Mouse (Mus musculus) midbrain, embryonic 12.5 days (tissue): ENCODE measurements around the gene Crtc3. TPM values are rescaled to one million over a fixed set of nuclear protein-coding genes. Genes with fewer than 3 reads are reported as not detected.

Source experiments
- ATAC-seq: fragments of 200-750 bp; cut with Nextera tagmentation; 2 replicates; pipeline ENCODE4 v1.8.0; 2017; ENCODE audit warnings: low read depth, moderate TSS enrichment, moderate library complexity; ENCODE audit not compliant: low FRiP score
- H3K27ac ChIP-seq: fragments of 300-500 bp; sonication (generic); replicated peaks from 2 replicates; pipeline ENCODE4 v1.5.1; 2016; ENCODE audit warnings: mild to moderate bottlenecking
- H3K27me3 ChIP-seq: fragments of 300-500 bp; sonication (generic); 2 replicates; pipeline ENCODE4 v1.6.1; 2016; ENCODE audit warnings: mild to moderate bottlenecking
- H3K36me3 ChIP-seq: fragments of 300-500 bp; sonication (generic); 2 replicates; pipeline ENCODE4 v1.6.1; 2016
- H3K4me1 ChIP-seq: fragments of 300-500 bp; sonication (generic); 2 replicates; pipeline ENCODE4 v1.6.1; 2016
- H3K4me2 ChIP-seq: fragments of 300-500 bp; sonication (generic); replicated peaks from 2 replicates; pipeline ENCODE4 v1.6.1; 2016; ENCODE audit warnings: mild to moderate bottlenecking, moderate library complexity
- H3K4me3 ChIP-seq: fragments of 300-500 bp; sonication (generic); 2 replicates; pipeline ENCODE4 v1.5.1; 2016; ENCODE audit warnings: mild to moderate bottlenecking
- H3K9ac ChIP-seq: fragments of 300-500 bp; sonication (generic); replicated peaks from 2 replicates; pipeline ENCODE4 v1.6.1; 2016; ENCODE audit warnings: mild to moderate bottlenecking, moderate library complexity
- H3K9me3 ChIP-seq: fragments of 300-500 bp; sonication (generic); 2 replicates; pipeline ENCODE4 v1.6.1; 2016; ENCODE audit warnings: mild to moderate bottlenecking
- WGBS: fragments of 180-500 bp; shearing (Covaris S2); methylation state at CpG from one replicate; pipeline ENCODE4 v1.1.7; 2016; 5-methylcytosine and 5-hydroxymethylcytosine counted together
- polyA plus RNA-seq: library from polyadenylated mRNA; unstranded; fragments of >200 nt; fragmentation: Nextera tagmentation; extraction: Ambion mirVana; gene quantifications from 2 replicates; pipeline ENCODE4 v1.2.1, GENCODE M21; 2016

Crtc3 gene
- polyA plus RNA-seq, 1 experiment from 2014 or later: 13.7 TPM

GRCm38 (mm10) chr7:80680218-80680847 is 8.3 kb downstream of the Crtc3 start:
- no peak overlapping the region for H3K4me2 ChIP-seq
- no peaks in the 10 kb centered on the region for H3K27me3 ChIP-seq
- H3K4me1 ChIP-seq: peaks cover 14% of the 10 kb centered on the region
- no peak overlapping the region for H3K27ac ChIP-seq
- ATAC-seq: no peak
- no peak overlapping the region for H3K4me3 ChIP-seq
- WGBS: 23% methylated on average over 12 of the region's 12 CpGs
- peaks cover 4% of the 10 kb centered on the region; the same call in 1 of the 2 replicates for H3K36me3 ChIP-seq
- no peak overlapping the region for H3K9ac ChIP-seq
- H3K9me3 ChIP-seq: no peaks in the 10 kb centered on the region

GRCm38 (mm10) chr7:80672323-80672722 is 16.4 kb downstream of the Crtc3 start:
- ATAC-seq: no peak
- 69% methylated on average over 3 of the region's 3 CpGs for WGBS
- Histone ChIP-seq H3K9ac (no peak overlapping the region), H3K27me3 (no peaks in the 10 kb centered on the region), H3K9me3 (no peaks in the 10 kb centered on the region), H3K4me3 (no peak overlapping the region), H3K36me3 (peaks cover 4% of the 10 kb centered on the region; the same call in 1 of the 2 replicates), H3K4me1 (no peaks in the 10 kb centered on the region), H3K4me2 (no peak overlapping the region), H3K27ac (no peak overlapping the region)

- no peak overlapping the region for H3K4me3 ChIP-seq
- H3K27ac ChIP-seq: no peak overlapping the region
- no peak for ATAC-seq
- no peaks in the 10 kb centered on the region for H3K27me3 ChIP-seq
- H3K4me2 ChIP-seq: no peak overlapping the region
- no peaks in the 10 kb centered on the region for H3K4me1 ChIP-seq
- WGBS: 90% methylated on average over 6 of the region's 6 CpGs
- no peaks in the 10 kb centered on the region for H3K36me3 ChIP-seq
- H3K9ac ChIP-seq: no peak overlapping the region
- no peaks in the 10 kb centered on the region for H3K9me3 ChIP-seq
Measured at GRCm38 (mm10) chr7:80670889-80671288, 17.8 kb downstream of the Crtc3 start.

- Histone ChIP-seq H3K9me3 (no peaks in the 10 kb centered on the region), H3K4me1 (no peaks in the 10 kb centered on the region), H3K9ac (no peak overlapping the region), H3K27ac (0 out of 2 replicates have a peak overlapping the region, but pooled peaks have one; percentile 26), H3K27me3 (no peaks in the 10 kb centered on the region), H3K36me3 (no peaks in the 10 kb centered on the region), H3K4me3 (no peak overlapping the region), H3K4me2 (no peak overlapping the region)
- ATAC-seq: no peak
- WGBS: 84% methylated on average over 11 of the region's 11 CpGs
Measured at GRCm38 (mm10) chr7:80667190-80667589, 21.5 kb downstream of the Crtc3 start.

GRCm38 (mm10) chr7:80666198-80666915 is 22.3 kb downstream of the Crtc3 start:
- Histone ChIP-seq H3K4me1 (no peaks in the 10 kb centered on the region), H3K4me3 (no peak overlapping the region), H3K4me2 (no peak overlapping the region), H3K9ac (no peak overlapping the region), H3K9me3 (no peaks in the 10 kb centered on the region), H3K27ac (no peak overlapping the region), H3K36me3 (no peaks in the 10 kb centered on the region), H3K27me3 (no peaks in the 10 kb centered on the region)
- WGBS: 74% methylated on average over 10 of the region's 10 CpGs
- ATAC-seq: no peak

- H3K4me3 ChIP-seq: no peak overlapping the region
- no peaks in the 10 kb centered on the region for H3K4me1 ChIP-seq
- H3K27me3 ChIP-seq: no peaks in the 10 kb centered on the region
- H3K36me3 ChIP-seq: no peaks in the 10 kb centered on the region
- no peaks in the 10 kb centered on the region for H3K9me3 ChIP-seq
- WGBS: 94% methylated on average over 4 of the region's 4 CpGs
- no peak overlapping the region for H3K4me2 ChIP-seq
- no peak overlapping the region for H3K27ac ChIP-seq
- no peak overlapping the region for H3K9ac ChIP-seq
- no peak for ATAC-seq
Measured at GRCm38 (mm10) chr7:80661082-80661481, 27.6 kb downstream of the Crtc3 start.

- Histone ChIP-seq H3K36me3 (no peaks in the 10 kb centered on the region), H3K9me3 (no peaks in the 10 kb centered on the region), H3K9ac (no peak overlapping the region), H3K4me3 (no peak overlapping the region), H3K4me2 (no peak overlapping the region), H3K27me3 (no peaks in the 10 kb centered on the region), H3K4me1 (no peaks in the 10 kb centered on the region), H3K27ac (no peak overlapping the region)
- 83% methylated on average over 4 of the region's 4 CpGs for WGBS
- no peak for ATAC-seq
Measured at GRCm38 (mm10) chr7:80660619-80661018, 28.1 kb downstream of the Crtc3 start.

GRCm38 (mm10) chr7:80657896-80658295 is 30.8 kb downstream of the Crtc3 start:
- no peak overlapping the region for H3K27ac ChIP-seq
- no peak for ATAC-seq

GRCm38 (mm10) chr7:80655350-80656013 is 33.2 kb downstream of the Crtc3 start:
- no peaks in the 10 kb centered on the region for H3K27me3 ChIP-seq
- 79% methylated on average over 6 of the region's 6 CpGs for WGBS
- no peaks in the 10 kb centered on the region for H3K36me3 ChIP-seq
- H3K4me2 ChIP-seq: no peak overlapping the region
- ATAC-seq: no peak
- no peak overlapping the region for H3K4me3 ChIP-seq
- no peak overlapping the region for H3K27ac ChIP-seq
- 0 out of 2 replicates have a peak overlapping the region, but pooled peaks have one; percentile 11 for H3K9ac ChIP-seq
- H3K4me1 ChIP-seq: peaks cover 17% of the 10 kb centered on the region
- no peaks in the 10 kb centered on the region for H3K9me3 ChIP-seq

More at GRCm38 (mm10) chr7:80657896-80658295, 30.8 kb downstream of the Crtc3 start:
- H3K9ac ChIP-seq: no peak overlapping the region
- H3K4me3 ChIP-seq: no peak overlapping the region
- H3K4me2 ChIP-seq: no peak overlapping the region
- H3K9me3 ChIP-seq: no peaks in the 10 kb centered on the region
- WGBS: 75% methylated on average over 8 of the region's 8 CpGs
- H3K4me1 ChIP-seq: peaks cover 7% of the 10 kb centered on the region; the same call in 1 of the 2 replicates
- H3K36me3 ChIP-seq: no peaks in the 10 kb centered on the region
- H3K27me3 ChIP-seq: no peaks in the 10 kb centered on the region

- H3K36me3 ChIP-seq: no peaks in the 10 kb centered on the region
- no peaks in the 10 kb centered on the region for H3K9me3 ChIP-seq
- H3K4me3 ChIP-seq: no peak overlapping the region
- 71% methylated on average over 5 of the region's 5 CpGs for WGBS
- no peak overlapping the region for H3K9ac ChIP-seq
- no peak overlapping the region for H3K4me2 ChIP-seq
- no peak for ATAC-seq
- H3K4me1 ChIP-seq: peaks cover 17% of the 10 kb centered on the region
- no peak overlapping the region for H3K27ac ChIP-seq
- H3K27me3 ChIP-seq: no peaks in the 10 kb centered on the region
Measured at GRCm38 (mm10) chr7:80654926-80655325, 33.8 kb downstream of the Crtc3 start.

GRCm38 (mm10) chr7:80654393-80654792 is 34.3 kb downstream of the Crtc3 start:
- Histone ChIP-seq H3K27ac (no peak overlapping the region), H3K36me3 (no peaks in the 10 kb centered on the region), H3K9ac (no peak overlapping the region), H3K4me3 (no peak overlapping the region), H3K9me3 (no peaks in the 10 kb centered on the region), H3K4me1 (peaks cover 17% of the 10 kb centered on the region), H3K27me3 (no peaks in the 10 kb centered on the region), H3K4me2 (no peak overlapping the region)
- ATAC-seq: no peak
- WGBS: 93% methylated on average over 7 of the region's 7 CpGs

GRCm38 (mm10) chr7:80653971-80654370 is 34.7 kb downstream of the Crtc3 start:
- H3K4me3 ChIP-seq: no peak overlapping the region
- H3K27me3 ChIP-seq: no peaks in the 10 kb centered on the region
- WGBS: 87% methylated on average over 7 of the region's 7 CpGs
- no peak overlapping the region for H3K9ac ChIP-seq
- no peaks in the 10 kb centered on the region for H3K36me3 ChIP-seq
- no peak for ATAC-seq
- no peaks in the 10 kb centered on the region for H3K9me3 ChIP-seq
- no peak overlapping the region for H3K27ac ChIP-seq
- no peak overlapping the region for H3K4me2 ChIP-seq
- H3K4me1 ChIP-seq: peaks cover 17% of the 10 kb centered on the region
